Mouse (Mus musculus) liver, adult 2 months (tissue): ENCODE data around the gene Bcas3. TPM values are rescaled to one million over a fixed set of nuclear protein-coding genes. Genes with fewer than 3 reads are reported as not detected.
A peak's percentile ranks its signal among the peaks of the same experiment; 100 is the strongest.

ENCODE experiments used
- DNase-seq: peaks from one replicate; pipeline ENCODE4 v3.0.0-alpha.2; 2011; ENCODE audit warnings: low read depth, low spot score; ENCODE audit errors: extremely low read depth
- H3K27ac ChIP-seq: fragments of 200-500 bp; replicated peaks from 2 replicates; pipeline ENCODE4 v1.5.1; 2012; ENCODE audit warnings: low read depth, mild to moderate bottlenecking, control low read depth, inconsistent platforms, low read length; ENCODE audit not compliant: insufficient read depth
- H3K27me3 ChIP-seq: fragments of 200-500 bp; 2 replicates; pipeline ENCODE4 v1.6.1; 2012; ENCODE audit warnings: mild to moderate bottlenecking, moderate library complexity, low read length, inconsistent platforms; ENCODE audit not compliant: control insufficient read depth, insufficient read depth
- H3K36me3 ChIP-seq: fragments of 200-500 bp; 2 replicates; pipeline ENCODE4 v1.6.1; 2012; ENCODE audit warnings: low read length, inconsistent platforms; ENCODE audit not compliant: control insufficient read depth, insufficient read depth
- H3K4me1 ChIP-seq: fragments of 200-500 bp; 2 replicates; pipeline ENCODE4 v1.6.1; 2011; ENCODE audit warnings: low read length; ENCODE audit not compliant: control insufficient read depth, insufficient read depth
- H3K4me3 ChIP-seq: fragments of 200-500 bp; 2 replicates; pipeline ENCODE4 v1.5.1; 2011; ENCODE audit warnings: low read depth, mild to moderate bottlenecking, control low read depth, low read length, moderate library complexity; ENCODE audit not compliant: insufficient read depth
- H3K79me2 ChIP-seq: fragments of 200-500 bp; 2 replicates; pipeline ENCODE4 v1.6.1; 2012; ENCODE audit warnings: inconsistent platforms, mild to moderate bottlenecking, low read length, moderate library complexity; ENCODE audit not compliant: control insufficient read depth, insufficient read depth
- H3K9ac ChIP-seq: fragments of 200-500 bp; 2 replicates; pipeline ENCODE4 v1.6.1; 2012; ENCODE audit warnings: low read depth, mild to moderate bottlenecking, control low read depth, inconsistent platforms, low read length
- CTCF ChIP-seq: fragments of 200-500 bp; IDR thresholded peaks from 2 replicates; pipeline ENCODE4 v1.5.1; 2011; ENCODE audit warnings: low read depth, low read length, control low read depth
- POLR2A ChIP-seq: fragments of 200-500 bp; IDR thresholded peaks from 2 replicates; pipeline ENCODE4 v1.6.1; 2011; ENCODE audit warnings: low read length, control low read depth; ENCODE audit not compliant: insufficient read depth; ENCODE audit errors: extremely low read depth
- WGBS: fragments of 180-500 bp; shearing (Covaris S2); methylation state at CpG from one replicate; pipeline ENCODE4 v1.1.7; 2018; 5-methylcytosine and 5-hydroxymethylcytosine counted together
- polyA plus RNA-seq: library from polyadenylated mRNA; depleted of rRNA; stranded (reverse); fragments of >200 nt; gene quantifications from 2 replicates; pipeline ENCODE4 v1.2.3, GENCODE M21; 2012
- total RNA-seq: library from RNA; depleted of rRNA; stranded (reverse); fragments of >200 nt; gene quantifications from 2 replicates; pipeline ENCODE4 v1.2.3, GENCODE M21; 2014

Bcas3 gene
- total and polyA plus RNA-seq, 2 experiments = 16.5 to 21.4 TPM

DNA sequence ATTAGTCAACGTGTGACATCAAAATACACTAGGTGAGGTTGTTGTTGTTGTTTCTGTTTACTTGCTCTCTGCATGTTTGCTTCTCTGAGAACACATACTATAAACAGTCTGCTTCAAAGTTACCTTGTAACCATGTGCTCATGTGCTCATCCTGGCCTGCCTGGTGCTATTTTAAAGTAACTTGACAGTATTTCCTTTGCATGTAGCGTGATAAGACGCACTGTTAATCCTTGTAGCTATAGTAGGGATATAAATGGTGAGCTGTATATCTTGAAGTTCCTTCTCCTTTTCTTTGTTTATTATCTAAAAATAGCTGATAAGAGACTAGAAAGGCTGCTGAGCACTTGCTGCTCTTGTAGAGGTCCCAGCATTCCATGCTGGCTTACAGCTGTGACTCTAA is 219.6 kb downstream of the Bcas3 start:
- Histone ChIP-seq H3K36me3 (peaks cover 3% of the 10 kb centered on the region; the same call in 1 of the 2 replicates), H3K27me3 (no peaks in the 10 kb centered on the region), H3K9ac (no peak overlapping the region), H3K4me1 (peaks cover 5% of the 10 kb centered on the region; the same call in 1 of the 2 replicates), H3K79me2 (no peaks in the 10 kb centered on the region), H3K27ac (no peak overlapping the region), H3K4me3 (no peak overlapping the region)
- TF ChIP-seq POLR2A (no peak), CTCF (no peak)
- DNase-seq = no peak
- WGBS = 74% methylated on average over 3 of the region's 3 CpGs

DNA sequence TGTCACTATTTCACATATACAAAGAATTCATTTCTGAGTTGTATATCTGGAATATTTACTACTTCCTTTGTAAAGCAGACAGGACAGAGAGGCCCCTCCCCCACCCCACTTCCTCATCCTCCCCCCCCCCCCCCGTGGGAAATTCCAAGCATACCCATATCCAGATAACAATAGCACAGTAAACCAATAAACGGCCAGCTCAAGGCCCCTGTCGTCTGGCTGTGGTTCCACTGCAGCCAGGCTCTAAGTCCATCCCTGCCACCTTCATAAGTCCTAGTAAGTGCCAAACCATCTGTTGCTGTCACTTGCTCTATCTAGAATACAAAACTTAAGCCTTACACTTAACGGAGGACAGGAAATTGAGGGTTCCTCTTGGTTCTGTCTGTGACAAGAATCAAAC is 221.5 kb downstream of the Bcas3 start:
- no peaks in the 10 kb centered on the region for H3K79me2 ChIP-seq
- TF ChIP-seq CTCF (no peak), POLR2A (no peak)
- H3K4me3 ChIP-seq = no peak overlapping the region
- no peak overlapping the region for H3K27ac ChIP-seq
- H3K4me1 ChIP-seq = peaks cover 5% of the 10 kb centered on the region; the same call in 1 of the 2 replicates
- WGBS = 44% methylated on average over 4 of the region's 4 CpGs
- H3K9ac ChIP-seq = no peak overlapping the region
- peaks cover 3% of the 10 kb centered on the region; the same call in 1 of the 2 replicates for H3K36me3 ChIP-seq
- no peaks in the 10 kb centered on the region for H3K27me3 ChIP-seq
- no peak for DNase-seq

DNA sequence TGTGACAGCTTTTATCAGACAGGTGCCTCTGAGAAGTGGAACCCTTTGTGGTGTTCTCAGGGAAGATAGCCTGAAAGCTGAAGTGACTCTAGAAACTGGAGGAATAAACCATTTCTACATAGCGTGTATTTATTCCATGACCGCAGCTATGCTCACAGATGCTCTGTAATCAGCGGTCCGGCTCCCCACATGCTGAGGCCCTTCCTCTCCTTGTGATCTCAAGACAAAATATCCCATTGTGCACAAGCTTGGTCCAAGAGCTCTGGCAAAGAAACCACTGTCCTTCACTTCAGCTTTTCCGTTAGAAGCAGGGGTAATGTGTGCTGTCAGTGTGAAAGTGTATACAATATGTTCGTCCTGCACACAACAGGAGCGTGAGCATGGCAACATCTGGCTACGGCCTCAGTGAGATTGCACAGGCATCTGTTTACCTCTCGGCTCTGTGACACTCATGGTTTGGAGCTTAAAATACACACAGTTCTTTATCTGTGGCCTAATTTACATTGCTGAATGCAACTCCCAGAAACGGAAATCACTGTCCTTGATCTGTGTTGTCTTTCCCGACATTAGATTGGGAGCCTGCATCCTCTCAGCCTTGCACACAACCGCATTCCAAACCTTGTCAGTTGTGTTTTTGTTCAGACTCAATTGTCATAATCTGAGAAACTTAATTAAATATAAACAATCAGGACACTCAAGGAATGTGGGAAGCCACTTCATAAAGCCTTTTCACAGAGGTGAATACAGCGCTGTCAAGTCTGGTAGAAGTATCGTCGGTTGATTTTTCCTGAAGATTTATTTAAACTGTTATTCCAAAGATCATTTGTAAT is 225.1 kb downstream of the Bcas3 start:
- H3K9ac ChIP-seq = no peak overlapping the region
- no peak overlapping the region for H3K4me3 ChIP-seq
- 75% methylated on average over 15 of the region's 15 CpGs for WGBS
- no peak for DNase-seq
- TF ChIP-seq POLR2A = no peak
- H3K79me2 ChIP-seq = no peaks in the 10 kb centered on the region
- peaks cover 8% of the 10 kb centered on the region; the same call in 1 of the 2 replicates for H3K36me3 ChIP-seq
- no peaks in the 10 kb centered on the region for H3K27me3 ChIP-seq
- H3K4me1 ChIP-seq = peaks cover 3% of the 10 kb centered on the region; the same call in 1 of the 2 replicates
- peak overlapping the region; percentile 71 for H3K27ac ChIP-seq

DNA sequence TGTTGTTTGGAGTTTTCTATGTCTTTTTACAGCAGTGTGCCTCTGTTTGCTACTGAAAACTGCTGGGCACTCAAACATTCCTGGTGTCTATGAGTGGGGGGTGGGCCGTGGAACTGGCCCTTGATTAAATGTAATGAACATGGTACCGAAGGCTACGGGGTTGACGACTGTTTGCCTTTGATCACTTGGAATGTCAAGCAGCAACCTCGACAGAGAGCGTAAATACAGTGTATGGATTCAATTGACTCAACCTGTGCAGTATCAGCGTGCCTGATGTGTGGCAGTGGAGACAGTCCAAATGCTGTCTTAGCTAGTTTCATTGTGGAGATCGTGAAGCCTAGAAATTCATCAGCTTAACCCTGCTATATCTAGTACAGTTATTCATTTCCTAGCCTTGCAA is 231.1 kb downstream of the Bcas3 start:
- no peaks in the 10 kb centered on the region for H3K27me3 ChIP-seq
- TF ChIP-seq POLR2A = no peak
- no peak overlapping the region for H3K27ac ChIP-seq
- DNase-seq = no peak
- 72% methylated on average over 8 of the region's 8 CpGs for WGBS
- no peak overlapping the region for H3K4me3 ChIP-seq
- no peaks in the 10 kb centered on the region for H3K4me1 ChIP-seq
- peaks cover 8% of the 10 kb centered on the region; the same call in 1 of the 2 replicates for H3K36me3 ChIP-seq
- H3K9ac ChIP-seq = no peak overlapping the region
- no peaks in the 10 kb centered on the region for H3K79me2 ChIP-seq

- no peaks in the 10 kb centered on the region for H3K79me2 ChIP-seq
- TF ChIP-seq CTCF (no peak), POLR2A (no peak)
- no peaks in the 10 kb centered on the region for H3K4me1 ChIP-seq
- no peak overlapping the region for H3K27ac ChIP-seq
- H3K4me3 ChIP-seq = no peak overlapping the region
- no peak overlapping the region for H3K9ac ChIP-seq
- WGBS = 96% methylated on average over 3 of the region's 3 CpGs
- no peak for DNase-seq
- no peaks in the 10 kb centered on the region for H3K36me3 ChIP-seq
- no peaks in the 10 kb centered on the region for H3K27me3 ChIP-seq
These were observed 240.7 kb downstream of the Bcas3 start for GRCm38 (mm10) chr11:85593636-85594035.

GRCm38 (mm10) chr11:85599251-85599650 is 246.3 kb downstream of the Bcas3 start:
- no peak for DNase-seq
- no peaks in the 10 kb centered on the region for H3K36me3 ChIP-seq
- no peak overlapping the region for H3K9ac ChIP-seq
- no peak overlapping the region for H3K4me3 ChIP-seq
- H3K27me3 ChIP-seq = no peaks in the 10 kb centered on the region
- no peak overlapping the region for H3K27ac ChIP-seq
- H3K79me2 ChIP-seq = no peaks in the 10 kb centered on the region
- TF ChIP-seq POLR2A (no peak), CTCF (no peak)
- no peaks in the 10 kb centered on the region for H3K4me1 ChIP-seq
